Mouse (Mus musculus): ENCODE results near the gene Sash1. TPM values are rescaled to one million over a fixed set of nuclear protein-coding genes. Genes with fewer than 3 reads are reported as not detected.

Gene Sash1
- polyA plus RNA-seq, 1 experiment from 2014 or later = 3.6 TPM

DNA sequence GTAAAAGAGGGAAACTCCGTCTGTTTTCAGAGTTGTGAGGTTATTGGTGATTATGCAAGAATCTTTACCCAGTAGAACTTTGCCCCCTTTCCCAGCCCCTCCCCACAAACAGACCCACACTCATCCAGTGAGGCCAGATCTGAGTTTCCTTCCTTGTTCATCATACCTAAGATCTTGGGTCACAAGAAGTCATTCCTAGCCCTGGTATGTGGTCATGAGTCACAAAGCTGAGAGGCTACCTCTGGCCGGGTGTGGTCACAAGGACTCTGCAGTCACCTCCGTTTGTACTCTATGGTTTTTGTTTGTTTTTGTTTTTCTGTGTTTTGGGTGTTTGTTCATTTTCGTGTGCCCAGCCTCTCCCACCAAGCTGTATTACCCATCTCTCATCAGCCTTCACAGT, 4.6 kb upstream of the Sash1 start:
- no peak overlapping the region for H3K4me3 ChIP-seq (ENCODE audit: low read depth, low read length)
- H3K27me3 ChIP-seq (ENCODE audit: control insufficient read depth, insufficient read depth, low read length) = no peaks in the 10 kb centered on the region
- WGBS (ENCODE audit: insufficient replicate concordance) = 68% methylated on average over 4 of the region's 4 CpGs
- no peak overlapping the region for H3K9ac ChIP-seq (ENCODE audit: low read depth, low read length)
- H3K27ac ChIP-seq (ENCODE audit: low read depth, low read length) = no peak overlapping the region
- H3K4me1 ChIP-seq (ENCODE audit: control insufficient read depth, insufficient read depth, low read length) = 0 out of 2 replicates have a peak, but pooled peaks cover 2% of the 10 kb centered on the region
- H3K9me3 ChIP-seq (replicated peaks; ENCODE audit: control insufficient read depth, low read length) = no peaks in the 10 kb centered on the region
- no peak overlapping the region for H3K4me2 ChIP-seq
- H3K36me3 ChIP-seq (ENCODE audit: control insufficient read depth, insufficient read depth, low read length) = no peaks in the 10 kb centered on the region
- ATAC-seq (replicated peaks; ENCODE audit: insufficient number of reproducible peaks, low FRiP score, low TSS enrichment) = no peak

- no peaks in the 10 kb centered on the region for H3K36me3 ChIP-seq (ENCODE audit: control insufficient read depth, insufficient read depth, low read length)
- 72% methylated on average over 4 of the region's 4 CpGs for WGBS (ENCODE audit: insufficient replicate concordance)
- 0 out of 2 replicates have a peak, but pooled peaks cover 2% of the 10 kb centered on the region for H3K4me1 ChIP-seq (ENCODE audit: control insufficient read depth, insufficient read depth, low read length)
- H3K4me2 ChIP-seq = no peak overlapping the region
- no peaks in the 10 kb centered on the region for H3K27me3 ChIP-seq (ENCODE audit: control insufficient read depth, insufficient read depth, low read length)
- no peak overlapping the region for H3K9ac ChIP-seq (ENCODE audit: low read depth, low read length)
- ATAC-seq (replicated peaks; ENCODE audit: insufficient number of reproducible peaks, low FRiP score, low TSS enrichment) = no peak
- H3K27ac ChIP-seq (ENCODE audit: low read depth, low read length) = no peak overlapping the region
- no peaks in the 10 kb centered on the region for H3K9me3 ChIP-seq (replicated peaks; ENCODE audit: control insufficient read depth, low read length)
- H3K4me3 ChIP-seq (ENCODE audit: low read depth, low read length) = no peak overlapping the region
These were observed 3.5 kb upstream of the Sash1 start for GRCm38 (mm10) chr10:8889341-8889740.

DNA sequence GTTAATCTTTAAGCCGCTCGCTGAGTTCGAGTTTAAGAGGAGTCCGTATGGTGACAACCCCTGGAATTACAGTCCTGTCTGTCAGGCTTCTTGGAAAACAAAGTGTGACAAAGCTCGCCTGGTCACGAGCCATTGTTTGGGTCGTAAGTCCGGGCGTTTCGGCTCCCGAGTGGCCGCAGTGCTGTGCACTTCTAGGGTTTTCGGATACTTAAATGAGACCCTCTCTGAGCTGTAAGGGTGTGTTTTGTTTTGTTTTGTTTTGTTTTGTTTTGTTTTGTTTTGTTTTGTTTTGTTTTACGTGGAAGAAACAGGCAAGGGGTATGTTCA, 621 bp upstream of the Sash1 start:
- Histone ChIP-seq H3K4me3 (ENCODE audit: low read depth, low read length) (peak overlapping the region; percentile 81), H3K27me3 (ENCODE audit: control insufficient read depth, insufficient read depth, low read length) (no peaks in the 10 kb centered on the region), H3K36me3 (ENCODE audit: control insufficient read depth, insufficient read depth, low read length) (no peaks in the 10 kb centered on the region), H3K9me3 (replicated peaks; ENCODE audit: control insufficient read depth, low read length) (no peaks in the 10 kb centered on the region), H3K4me1 (ENCODE audit: control insufficient read depth, insufficient read depth, low read length) (peaks cover 16% of the 10 kb centered on the region), H3K27ac (ENCODE audit: low read depth, low read length) (peak overlapping the region; percentile 97), H3K9ac (ENCODE audit: low read depth, low read length) (peak overlapping the region; percentile 86), H3K4me2 (peak overlapping the region; percentile 77)
- under 1% methylated on average over 14 of the region's 14 CpGs for WGBS (ENCODE audit: insufficient replicate concordance)
- ATAC-seq (replicated peaks; ENCODE audit: insufficient number of reproducible peaks, low FRiP score, low TSS enrichment) = peak; percentile 20; the same call in 1 of the 2 replicates

DNA sequence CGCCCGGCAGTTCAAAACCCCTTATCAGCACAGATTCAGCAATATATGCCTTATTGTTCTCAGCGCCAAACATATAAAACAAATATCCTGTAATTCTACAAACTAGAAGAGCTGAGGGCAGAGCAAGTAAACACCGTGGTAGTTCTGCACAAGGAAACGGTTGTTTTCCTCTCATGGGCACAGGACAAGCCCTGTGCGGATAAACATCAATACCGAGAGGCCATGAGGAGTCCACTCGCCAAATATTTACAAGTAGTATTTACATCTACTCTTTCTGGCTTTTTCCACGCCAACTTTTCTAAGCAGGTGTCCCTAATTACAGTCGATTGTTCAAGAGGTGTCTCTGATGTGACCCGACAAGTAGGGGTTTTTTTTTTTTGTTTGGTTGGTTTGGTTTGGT, 669 bp downstream of the Sash1 start:
- peaks cover 20% of the 10 kb centered on the region for H3K4me1 ChIP-seq (ENCODE audit: control insufficient read depth, insufficient read depth, low read length)
- 2% methylated on average over 11 of the region's 11 CpGs for WGBS (ENCODE audit: insufficient replicate concordance)

GRCm38 (mm10) chr10:8884565-8884964, 1.3 kb downstream of the Sash1 start:
- Histone ChIP-seq H3K4me1 (ENCODE audit: control insufficient read depth, insufficient read depth, low read length) (peaks cover 20% of the 10 kb centered on the region), H3K27me3 (ENCODE audit: control insufficient read depth, insufficient read depth, low read length) (no peaks in the 10 kb centered on the region), H3K27ac (ENCODE audit: low read depth, low read length) (no peak overlapping the region), H3K4me3 (ENCODE audit: low read depth, low read length) (peak overlapping the region; percentile 81; the same call in 1 of the 2 replicates), H3K4me2 (peak overlapping the region; percentile 77), H3K9ac (ENCODE audit: low read depth, low read length) (no peak overlapping the region), H3K36me3 (ENCODE audit: control insufficient read depth, insufficient read depth, low read length) (no peaks in the 10 kb centered on the region), H3K9me3 (replicated peaks; ENCODE audit: control insufficient read depth, low read length) (no peaks in the 10 kb centered on the region)
- WGBS (ENCODE audit: insufficient replicate concordance) = 30% methylated on average over 5 of the region's 5 CpGs
- no peak for ATAC-seq (replicated peaks; ENCODE audit: insufficient number of reproducible peaks, low FRiP score, low TSS enrichment)

More for the DNA sequence above, 669 bp downstream of the Sash1 start:
- Histone ChIP-seq H3K9me3 (replicated peaks; ENCODE audit: control insufficient read depth, low read length) (no peaks in the 10 kb centered on the region), H3K27me3 (ENCODE audit: control insufficient read depth, insufficient read depth, low read length) (no peaks in the 10 kb centered on the region), H3K4me2 (peak overlapping the region; percentile 77), H3K27ac (ENCODE audit: low read depth, low read length) (peak overlapping the region; percentile 97), H3K36me3 (ENCODE audit: control insufficient read depth, insufficient read depth, low read length) (no peaks in the 10 kb centered on the region), H3K9ac (ENCODE audit: low read depth, low read length) (peak overlapping the region; percentile 86), H3K4me3 (ENCODE audit: low read depth, low read length) (peak overlapping the region; percentile 81)
- ATAC-seq (replicated peaks; ENCODE audit: insufficient number of reproducible peaks, low FRiP score, low TSS enrichment) = no peak

GRCm38 (mm10) chr10:8883686-8884085, 2.2 kb downstream of the Sash1 start:
- ATAC-seq (replicated peaks; ENCODE audit: insufficient number of reproducible peaks, low FRiP score, low TSS enrichment) = no peak
- H3K4me3 ChIP-seq (ENCODE audit: low read depth, low read length) = peak overlapping the region; percentile 27
- 4% methylated on average over 4 of the region's 4 CpGs for WGBS (ENCODE audit: insufficient replicate concordance)

GRCm38 (mm10) chr10:8881736-8882135, 4.1 kb downstream of the Sash1 start:
- H3K4me3 ChIP-seq (ENCODE audit: low read depth, low read length) = no peak overlapping the region
- ATAC-seq (replicated peaks; ENCODE audit: insufficient number of reproducible peaks, low FRiP score, low TSS enrichment) = no peak
- H3K27me3 ChIP-seq (ENCODE audit: control insufficient read depth, insufficient read depth, low read length) = no peaks in the 10 kb centered on the region
- no peak overlapping the region for H3K27ac ChIP-seq (ENCODE audit: low read depth, low read length)
- H3K9me3 ChIP-seq (replicated peaks; ENCODE audit: control insufficient read depth, low read length) = no peaks in the 10 kb centered on the region
- WGBS (ENCODE audit: insufficient replicate concordance) = 30% methylated on average over 2 of the region's 2 CpGs
- H3K36me3 ChIP-seq (ENCODE audit: control insufficient read depth, insufficient read depth, low read length) = no peaks in the 10 kb centered on the region
- H3K4me2 ChIP-seq = no peak overlapping the region
- H3K9ac ChIP-seq (ENCODE audit: low read depth, low read length) = no peak overlapping the region
- peaks cover 22% of the 10 kb centered on the region for H3K4me1 ChIP-seq (ENCODE audit: control insufficient read depth, insufficient read depth, low read length)

More at GRCm38 (mm10) chr10:8883686-8884085, 2.2 kb downstream of the Sash1 start:
- 0 out of 2 replicates have a peak overlapping the region, but pooled peaks have one; percentile 43 for H3K9ac ChIP-seq (ENCODE audit: low read depth, low read length)
- H3K36me3 ChIP-seq (ENCODE audit: control insufficient read depth, insufficient read depth, low read length) = no peaks in the 10 kb centered on the region
- no peaks in the 10 kb centered on the region for H3K9me3 ChIP-seq (replicated peaks; ENCODE audit: control insufficient read depth, low read length)
- peak overlapping the region; percentile 58 for H3K4me2 ChIP-seq
- no peaks in the 10 kb centered on the region for H3K27me3 ChIP-seq (ENCODE audit: control insufficient read depth, insufficient read depth, low read length)
- H3K27ac ChIP-seq (ENCODE audit: low read depth, low read length) = no peak overlapping the region
- H3K4me1 ChIP-seq (ENCODE audit: control insufficient read depth, insufficient read depth, low read length) = peaks cover 24% of the 10 kb centered on the region

GRCm38 (mm10) chr10:8880950-8881675, 4.8 kb downstream of the Sash1 start:
- ATAC-seq (replicated peaks; ENCODE audit: insufficient number of reproducible peaks, low FRiP score, low TSS enrichment) = no peak
- H3K9ac ChIP-seq (ENCODE audit: low read depth, low read length) = no peak overlapping the region
- H3K27me3 ChIP-seq (ENCODE audit: control insufficient read depth, insufficient read depth, low read length) = no peaks in the 10 kb centered on the region
- H3K27ac ChIP-seq (ENCODE audit: low read depth, low read length) = no peak overlapping the region
- no peak overlapping the region for H3K4me3 ChIP-seq (ENCODE audit: low read depth, low read length)
- H3K4me2 ChIP-seq = no peak overlapping the region
- no peaks in the 10 kb centered on the region for H3K36me3 ChIP-seq (ENCODE audit: control insufficient read depth, insufficient read depth, low read length)
- no peaks in the 10 kb centered on the region for H3K9me3 ChIP-seq (replicated peaks; ENCODE audit: control insufficient read depth, low read length)
- WGBS (ENCODE audit: insufficient replicate concordance) = 57% methylated on average over 15 of the region's 15 CpGs
- H3K4me1 ChIP-seq (ENCODE audit: control insufficient read depth, insufficient read depth, low read length) = peaks cover 22% of the 10 kb centered on the region

DNA sequence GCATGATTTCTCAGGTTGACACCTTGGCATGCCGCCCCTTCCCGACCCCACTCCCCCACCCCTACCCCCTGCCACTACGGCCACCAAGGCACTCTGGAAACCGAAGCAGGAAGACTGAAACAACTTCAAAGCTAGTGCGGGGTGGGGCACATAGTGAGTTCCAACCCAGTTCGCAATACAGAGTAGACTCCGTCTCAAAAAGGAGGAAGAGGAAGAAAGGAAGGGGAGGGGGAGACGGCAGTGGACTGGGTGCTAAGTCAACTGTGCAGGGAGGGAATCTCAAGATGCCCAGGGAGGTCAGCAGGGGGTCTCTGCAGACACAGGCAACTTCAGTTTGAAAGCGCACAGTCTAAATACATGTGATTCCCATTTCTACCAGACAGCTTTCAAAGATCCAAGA, 7.0 kb downstream of the Sash1 start:
- Histone ChIP-seq H3K9ac (ENCODE audit: low read depth, low read length) (no peak overlapping the region), H3K9me3 (replicated peaks; ENCODE audit: control insufficient read depth, low read length) (no peaks in the 10 kb centered on the region), H3K4me3 (ENCODE audit: low read depth, low read length) (no peak overlapping the region), H3K4me1 (ENCODE audit: control insufficient read depth, insufficient read depth, low read length) (peaks cover 20% of the 10 kb centered on the region), H3K27me3 (ENCODE audit: control insufficient read depth, insufficient read depth, low read length) (no peaks in the 10 kb centered on the region), H3K27ac (ENCODE audit: low read depth, low read length) (no peak overlapping the region), H3K4me2 (peak overlapping the region; percentile 42), H3K36me3 (ENCODE audit: control insufficient read depth, insufficient read depth, low read length) (no peaks in the 10 kb centered on the region)
- 18% methylated on average over 9 of the region's 9 CpGs for WGBS (ENCODE audit: insufficient replicate concordance)
- ATAC-seq (replicated peaks; ENCODE audit: insufficient number of reproducible peaks, low FRiP score, low TSS enrichment) = no peak

Data from heart, embryonic 11.5 days (tissue).